ENCODE assay signal across 19 mouse cellular contexts in genomic region chr9:14926593-14926992, GRCm38 (mm10). TPM values are rescaled to one million over a fixed set of nuclear protein-coding genes. Genes with fewer than 3 reads are reported as not detected.
DNase-seq lines count a peak whose midpoint lies in the region; ATAC-seq and TF ChIP-seq lines count a peak whose summit lies in the region.
"Had no signal": no experiment of that assay in that cellular context is flagged by ENCODE, and none has a peak within 500 bp of the region (broad histone marks: within the 10 kb centered on the region; RNA-seq: fewer than 3 reads in every experiment).

No protein-coding gene starts in this region.

- H3K4me1 ChIP-seq in kidney, embryonic 14.5 days (ENCODE audit: control insufficient read depth, insufficient read depth, low read length), result peaks cover 8% of the 10 kb centered on the region
- peaks cover 15% of the 10 kb centered on the region for H3K4me1 ChIP-seq in spleen, adult 2 months (ENCODE audit: control insufficient read depth, insufficient read depth, insufficient read length)
- no peaks in the 10 kb centered on the region for H3K4me1 ChIP-seq in midbrain, postnatal 0 days (ENCODE audit: insufficient read depth, low read length)

- no peaks in the 10 kb centered on the region for H3K9me3 ChIP-seq in kidney, embryonic 14.5 days (ENCODE audit: control insufficient read depth, low read length)
- H3K9me3 ChIP-seq in midbrain, postnatal 0 days (ENCODE audit: low read length), result no peaks in the 10 kb centered on the region
- H3K9me3 ChIP-seq: forebrain, embryonic 10.5 days; heart, embryonic 13.5 days; limb, embryonic 10.5 days had no signal

- no peaks in the 10 kb centered on the region for H3K36me3 ChIP-seq in kidney, embryonic 14.5 days (ENCODE audit: control insufficient read depth, insufficient read depth, low read length)
- no peaks in the 10 kb centered on the region for H3K36me3 ChIP-seq in spleen, adult 2 months (ENCODE audit: control insufficient read depth, insufficient read depth, low read length)
- no peaks in the 10 kb centered on the region for H3K36me3 ChIP-seq in midbrain, postnatal 0 days (ENCODE audit: insufficient read depth, low read length)
- H3K36me3 ChIP-seq: forebrain, embryonic 10.5 days; heart, embryonic 13.5 days; limb, embryonic 10.5 days had no signal

- peak; percentile 77; the same call in 1 of the 2 replicates for ATAC-seq in kidney, embryonic 14.5 days (ENCODE audit: low FRiP score, low TSS enrichment)
- ATAC-seq in midbrain, postnatal 0 days (ENCODE audit: low FRiP score), result no peak

- no peak overlapping the region for H3K4me2 ChIP-seq in kidney, embryonic 14.5 days (replicated peaks; ENCODE audit: low read depth, low read length)
- no peak overlapping the region for H3K4me2 ChIP-seq in midbrain, postnatal 0 days (ENCODE audit: low read depth, low read length, poor library complexity, severe bottlenecking)
- H3K4me2 ChIP-seq: heart, embryonic 13.5 days had no signal

- no peak for TF ChIP-seq CTCF in spleen, adult 2 months (IDR thresholded peaks at IDR 0.05; ENCODE audit: extremely low read depth, insufficient read depth, insufficient read length, insufficient replicate concordance)
- TF ChIP-seq CTCF in midbrain, postnatal 0 days (IDR thresholded peaks at IDR 0.05), result no peak

- no peak overlapping the region for H3K4me3 ChIP-seq in kidney, embryonic 14.5 days (ENCODE audit: low read length)
- no peak overlapping the region for H3K4me3 ChIP-seq in spleen, adult 2 months (ENCODE audit: extremely low read depth, insufficient read depth, insufficient read length)
- no peak overlapping the region for H3K4me3 ChIP-seq in midbrain, postnatal 0 days (ENCODE audit: low read depth, low read length)
- H3K4me3 ChIP-seq: forebrain, embryonic 10.5 days; heart, embryonic 13.5 days; limb, embryonic 10.5 days had no signal

- no peaks in the 10 kb centered on the region for H3K27me3 ChIP-seq in kidney, embryonic 14.5 days (ENCODE audit: control insufficient read depth, insufficient read depth, low read length)
- H3K27me3 ChIP-seq in spleen, adult 2 months (ENCODE audit: control insufficient read depth, insufficient read depth, low read length), result no peaks in the 10 kb centered on the region
- no peaks in the 10 kb centered on the region for H3K27me3 ChIP-seq in midbrain, postnatal 0 days (ENCODE audit: insufficient read depth, low read length)
- H3K27me3 ChIP-seq: heart, embryonic 13.5 days had no signal

- DNase-seq in kidney, postnatal 10 days, result no peak
- peak; percentile 73 for DNase-seq in A20 (ENCODE audit: low read depth, low spot score)
- peak; percentile 74 for DNase-seq in T-cell, adult 2 months (ENCODE audit: low spot score)
- DNase-seq in spleen, adult 2 months (ENCODE audit: low read depth in 1 of 2, low spot score in 2 of 2), result peak; percentile 50 to 80
- no peak for DNase-seq in midbrain, postnatal 0 days (ENCODE audit: low spot score)
- no peak for DNase-seq in frontal cortex, postnatal 25 days (ENCODE audit: low spot score in 2 of 2)
- no peak for DNase-seq in frontal cortex, postnatal 10 days (ENCODE audit: low spot score in 2 of 2)
- DNase-seq: adrenal gland, postnatal 36 days; cerebellum, adult 18-20 months; right cerebral cortex, postnatal 25 days had no signal

- no peak overlapping the region for H3K9ac ChIP-seq in kidney, embryonic 14.5 days (ENCODE audit: low read depth, low read length)
- no peak overlapping the region for H3K9ac ChIP-seq in midbrain, postnatal 0 days (replicated peaks; ENCODE audit: low read length, poor library complexity, severe bottlenecking)
- H3K9ac ChIP-seq: heart, embryonic 13.5 days had no signal

- WGBS in kidney, embryonic 14.5 days, result 10% methylated on average over 1 of the region's 1 CpGs
- 0% methylated on average over 1 of the region's 1 CpGs for WGBS in spleen, adult 2 months
- WGBS in midbrain, postnatal 0 days, result 43% methylated on average over 1 of the region's 1 CpGs

- TF ChIP-seq POLR2A in spleen, adult 2 months (IDR thresholded peaks at IDR 0.05; ENCODE audit: low read depth, low read length), result no peak

- H3K27ac ChIP-seq in kidney, embryonic 14.5 days (ENCODE audit: low read depth, low read length), result no peak overlapping the region
- H3K27ac ChIP-seq in spleen, adult 2 months (ENCODE audit: insufficient read depth, low read length), result peak overlapping the region; percentile 84
- H3K27ac ChIP-seq in midbrain, postnatal 0 days (ENCODE audit: low read depth, low read length), result no peak overlapping the region
- H3K27ac ChIP-seq: forebrain, embryonic 10.5 days; heart, embryonic 13.5 days; limb, embryonic 10.5 days; macrophage had no signal

RNA-seq across cellular contexts. Expression of gene Izumo1r, which starts 22.8 kb away (rescaled TPM):
- 0.16 and 0.53 TPM in 2 replicates for polyA plus RNA-seq in kidney, embryonic 14.5 days (2014; fragmentation: Nextera tagmentation; extraction: Ambion mirVana)
- polyA plus RNA-seq in spleen, adult 2 months (2012; rRNA removed), result 37.6 and 41.4 TPM in 2 replicates
- total RNA-seq in midbrain, postnatal 0 days (2014; rRNA removed), result not detected in 2 replicates
- polyA plus RNA-seq in midbrain, postnatal 0 days (2015; fragmentation: Nextera tagmentation; extraction: Ambion mirVana), result not detected in 2 replicates
- total RNA-seq: adrenal gland, postnatal 36 days; gastrocnemius, adult 8-10 months; layer of hippocampus, adult 8-10 months had no signal
- polyA plus RNA-seq: forebrain, embryonic 10.5 days; heart, embryonic 13.5 days; intestine, embryonic 14.5 days; limb, embryonic 10.5 days; macrophage; testis, adult 2 months had no signal

Comparison
In these comparisons a context has a peak if more than half of its experiments do, and no peak if none do; other contexts are left out.
1. DNase-seq: peak in A20 (single experiment), T-cell, adult 2 months (single experiment) and spleen, adult 2 months (2 of 2); none in kidney, postnatal 10 days (single experiment), midbrain, postnatal 0 days (single experiment), frontal cortex, postnatal 25 days (0 of 2) and frontal cortex, postnatal 10 days (0 of 2).
2. RNA of gene Izumo1r, which starts 22.8 kb away (polyA plus RNA-seq): 37.6 to 41.4 TPM in spleen, adult 2 months; 0.16 to 0.53 TPM in kidney, embryonic 14.5 days and not detected in midbrain, postnatal 0 days; every median in the first group is over 10 times any median in the second.